Mouse (Mus musculus) forebrain, embryonic 16.5 days (tissue): ENCODE data around the gene Cox6b2. TPM values are rescaled to one million over a fixed set of nuclear protein-coding genes. Genes with fewer than 3 reads are reported as not detected.

Experiments
- ATAC-seq: fragments of 200-750 bp; cut with Nextera tagmentation; 2 replicates; pipeline ENCODE4 v1.8.0; 2017; ENCODE audit warnings: mild to moderate bottlenecking, moderate library complexity
- H3K27ac ChIP-seq: fragments of 300-500 bp; sonication (generic); 2 replicates; pipeline ENCODE4 v1.5.1; 2014; ENCODE audit warnings: low read length, control low read depth
- H3K27me3 ChIP-seq: fragments of 300-500 bp; sonication (generic); replicated peaks from 2 replicates; pipeline ENCODE4 v1.6.1; 2014; ENCODE audit warnings: low read length; ENCODE audit not compliant: control insufficient read depth, insufficient read depth
- H3K36me3 ChIP-seq: fragments of 300-500 bp; sonication (generic); 2 replicates; pipeline ENCODE4 v1.6.1; 2014; ENCODE audit not compliant: control insufficient read depth, insufficient read depth
- H3K4me1 ChIP-seq: fragments of 300-500 bp; sonication (generic); replicated peaks from 2 replicates; pipeline ENCODE4 v1.6.1; 2014; ENCODE audit warnings: low read length; ENCODE audit not compliant: control insufficient read depth, insufficient read depth
- H3K4me2 ChIP-seq: fragments of 300-500 bp; sonication (generic); 2 replicates; pipeline ENCODE4 v1.6.1; 2014; ENCODE audit warnings: mild to moderate bottlenecking, low read length, control low read depth
- H3K4me3 ChIP-seq: fragments of 300-500 bp; sonication (generic); replicated peaks from 2 replicates; pipeline ENCODE4 v1.5.1; 2014; ENCODE audit warnings: mild to moderate bottlenecking, low read length, control low read depth
- H3K9ac ChIP-seq: fragments of 300-500 bp; sonication (generic); replicated peaks from 2 replicates; pipeline ENCODE4 v1.6.1; 2014; ENCODE audit warnings: low read depth, low read length, control low read depth
- H3K9me3 ChIP-seq: fragments of 300-500 bp; sonication (generic); 2 replicates; pipeline ENCODE4 v1.6.1; 2016; ENCODE audit warnings: low read length; ENCODE audit not compliant: control insufficient read depth
- WGBS: fragments of 180-500 bp; shearing (Covaris S2); extraction: QIAGEN DNeasy Blood & Tissue Kit; methylation state at CpG from one replicate; pipeline ENCODE4 v1.1.7; 2014; 5-methylcytosine and 5-hydroxymethylcytosine counted together
- polyA plus RNA-seq: library from polyadenylated mRNA; unstranded; fragments of >200 nt; fragmentation: Nextera tagmentation; extraction: Ambion mirVana; gene quantifications from 2 replicates; pipeline ENCODE4 v1.2.1, GENCODE M21; 2015

Gene Cox6b2
- polyA plus RNA-seq, 1 experiment from 2014 or later: 12.1 TPM

DNA sequence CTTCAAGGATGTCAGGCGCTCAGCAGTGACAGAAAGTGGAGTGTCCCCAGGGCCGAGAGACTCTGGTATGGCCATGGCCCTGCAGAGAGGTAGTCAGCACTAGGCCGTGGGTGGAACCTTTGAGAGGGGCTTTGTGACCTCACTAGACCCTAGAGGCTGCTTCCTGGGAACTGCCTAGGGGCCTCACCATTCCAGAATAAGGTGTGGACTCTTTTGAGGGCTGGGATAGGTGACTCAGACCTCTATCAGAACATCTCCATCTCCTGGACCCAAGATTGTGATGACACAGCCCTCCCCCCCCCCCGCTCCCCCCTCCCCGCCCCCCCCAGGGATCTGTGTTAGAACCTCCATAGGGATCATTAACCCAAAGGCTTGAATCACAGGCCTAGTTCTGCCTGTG lies 18.3 kb upstream of the Cox6b2 start, which contains the start of gene Fam71e2:
TSS of gene Fam71e2 (minus strand) at position 101 of the 400 bp plus-strand sequence.
- WGBS: 89% methylated on average over 3 of the region's 5 CpGs
- Histone ChIP-seq H3K9ac (no peak within 1 kb of the TSS), H3K36me3 (no peaks in the 10 kb centered on the region), H3K4me1 (no peaks in the 10 kb centered on the region), H3K27ac (no peak within 1 kb of the TSS), H3K27me3 (peaks cover 14% of the 10 kb centered on the region), H3K9me3 (no peaks in the 10 kb centered on the region), H3K4me2 (no peak within 1 kb of the TSS), H3K4me3 (no peak within 1 kb of the TSS)
- ATAC-seq: no peak

DNA sequence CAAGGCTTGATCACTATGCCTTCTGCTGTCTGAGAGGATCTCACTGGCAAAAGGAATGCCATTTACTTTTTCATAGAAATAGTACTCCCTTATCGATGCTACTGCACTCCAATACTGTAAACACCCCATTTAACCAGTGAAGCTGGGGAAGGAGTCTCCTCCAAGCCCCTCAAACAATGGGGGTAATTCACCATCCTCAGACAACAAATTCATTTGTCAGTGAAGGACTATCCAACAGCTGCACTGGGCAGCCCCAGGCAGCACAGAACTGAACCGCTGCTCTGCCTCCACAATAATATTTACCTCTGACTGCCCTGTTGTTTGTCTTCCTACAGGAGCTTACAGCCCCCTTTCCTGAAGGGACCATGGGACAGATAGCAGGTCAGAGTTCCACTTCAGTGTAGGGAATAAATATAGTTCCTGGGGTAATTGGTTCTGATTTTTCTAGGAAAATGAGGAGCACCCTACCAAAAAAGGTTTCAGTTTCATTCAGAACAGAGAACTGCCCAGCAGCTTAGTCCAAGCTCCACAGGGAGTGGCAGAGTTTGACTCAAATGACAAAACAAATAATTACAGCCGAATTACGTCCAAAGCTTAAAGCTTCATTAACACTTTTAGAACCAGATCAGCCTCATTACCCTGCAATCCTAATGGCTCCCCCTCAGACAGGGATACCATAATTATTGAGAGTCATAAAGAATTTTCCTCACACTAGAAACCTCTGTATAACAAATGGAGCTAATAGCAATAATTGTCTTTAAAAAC lies 12.2 kb upstream of the Cox6b2 start:
- WGBS: under 1% methylated on average over 4 of the region's 4 CpGs
- no peaks in the 10 kb centered on the region; the same call in 1 of the 2 replicates for H3K27me3 ChIP-seq
- ATAC-seq: no peak
- H3K36me3 ChIP-seq: no peaks in the 10 kb centered on the region
- H3K27ac ChIP-seq: no peak overlapping the region
- no peaks in the 10 kb centered on the region for H3K9me3 ChIP-seq
- H3K4me1 ChIP-seq: no peaks in the 10 kb centered on the region; the same call in 1 of the 2 replicates
- no peak overlapping the region for H3K9ac ChIP-seq
- H3K4me2 ChIP-seq: no peak overlapping the region
- H3K4me3 ChIP-seq: no peak overlapping the region

- Histone ChIP-seq H3K9ac (no peak overlapping the region), H3K4me2 (no peak overlapping the region), H3K27me3 (no peaks in the 10 kb centered on the region), H3K36me3 (no peaks in the 10 kb centered on the region), H3K9me3 (no peaks in the 10 kb centered on the region), H3K4me3 (no peak overlapping the region), H3K4me1 (no peaks in the 10 kb centered on the region), H3K27ac (no peak overlapping the region)
- no peak for ATAC-seq
- WGBS: 50% methylated on average over 1 of the region's 1 CpGs
These were observed 6.8 kb upstream of the Cox6b2 start for GRCm38 (mm10) chr7:4759670-4760069.

DNA sequence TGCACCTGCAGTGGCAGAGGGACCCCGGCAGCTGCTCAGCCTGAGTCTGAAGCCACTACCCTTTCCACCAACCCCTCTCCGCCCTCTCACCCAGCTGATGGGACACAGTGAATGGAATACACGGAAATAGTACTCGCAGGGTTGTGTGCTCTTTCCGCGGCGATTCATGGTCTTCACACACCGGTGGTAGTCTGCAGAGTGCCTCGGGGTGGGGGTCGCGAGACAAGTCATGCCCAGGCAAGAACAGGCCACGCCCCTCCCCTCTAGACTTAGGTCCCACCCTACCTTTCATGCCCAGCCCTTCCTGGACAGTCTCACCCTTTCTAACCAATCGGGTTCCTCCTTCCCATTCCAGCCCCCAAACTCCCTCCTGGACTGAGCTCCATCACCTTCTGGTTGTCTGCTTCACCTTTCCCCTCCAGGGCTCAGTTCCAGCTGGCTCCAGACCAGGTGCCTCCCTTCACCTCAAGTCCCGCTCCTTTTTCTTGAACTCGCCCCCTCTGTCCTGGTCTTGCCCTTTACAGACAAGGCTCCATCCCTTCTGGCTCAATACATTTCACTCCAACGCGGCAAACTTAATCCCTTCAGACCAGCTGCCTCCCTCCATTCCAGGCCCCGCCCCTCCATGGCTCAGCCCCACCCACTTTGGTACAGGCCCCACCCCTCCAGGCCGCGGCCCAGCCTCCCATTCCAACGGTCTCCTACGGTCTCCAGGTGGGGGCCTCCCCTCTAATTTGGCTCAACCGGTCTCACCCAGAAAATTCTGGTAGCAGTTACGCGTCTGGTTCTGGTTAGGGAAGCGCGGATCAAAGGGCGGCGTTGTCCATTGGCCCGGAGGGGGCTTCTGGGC lies 698 bp downstream of the Cox6b2 start:
- 2% methylated on average over 30 of the region's 30 CpGs for WGBS
- Histone ChIP-seq H3K27me3 (no peaks in the 10 kb centered on the region), H3K9ac (no peak overlapping the region), H3K36me3 (no peaks in the 10 kb centered on the region), H3K4me1 (peaks cover 15% of the 10 kb centered on the region), H3K27ac (no peak overlapping the region), H3K4me2 (peak overlapping the region; percentile 48), H3K9me3 (no peaks in the 10 kb centered on the region), H3K4me3 (peak overlapping the region; percentile 30)
- ATAC-seq: peak; percentile 37

DNA sequence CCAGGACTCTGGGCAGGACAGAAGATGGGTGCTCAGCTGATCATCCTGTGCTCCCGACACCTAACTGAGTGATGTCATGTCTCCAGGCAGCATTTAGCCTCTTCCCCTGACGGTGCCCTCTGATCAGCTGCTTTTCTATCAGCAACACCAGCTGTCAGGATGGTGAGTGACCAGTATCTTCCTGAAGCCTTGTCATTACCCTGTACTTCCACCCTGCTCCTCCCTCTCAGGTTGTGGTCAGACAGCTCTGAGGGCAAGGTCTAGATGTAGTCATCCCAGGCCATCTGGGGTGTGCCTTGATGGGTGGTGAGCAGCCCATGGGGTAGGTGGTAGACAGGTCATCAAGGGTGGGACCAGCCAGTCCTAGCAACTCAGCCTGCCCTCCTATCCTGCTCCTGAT lies 3.7 kb downstream of the Cox6b2 start:
- Histone ChIP-seq H3K36me3 (no peaks in the 10 kb centered on the region), H3K4me3 (no peak overlapping the region), H3K4me1 (peaks cover 15% of the 10 kb centered on the region), H3K9ac (no peak overlapping the region), H3K27ac (no peak overlapping the region), H3K27me3 (no peaks in the 10 kb centered on the region), H3K9me3 (no peaks in the 10 kb centered on the region), H3K4me2 (no peak overlapping the region)
- WGBS: 85% methylated on average over 2 of the region's 2 CpGs
- no peak for ATAC-seq

- WGBS: 82% methylated on average over 4 of the region's 4 CpGs
- Histone ChIP-seq H3K27me3 (no peaks in the 10 kb centered on the region), H3K4me3 (no peak overlapping the region), H3K9me3 (no peaks in the 10 kb centered on the region), H3K4me1 (peaks cover 15% of the 10 kb centered on the region), H3K27ac (no peak overlapping the region), H3K4me2 (no peak overlapping the region), H3K36me3 (no peaks in the 10 kb centered on the region), H3K9ac (no peak overlapping the region)
- ATAC-seq: no peak
These were observed 4.6 kb downstream of the Cox6b2 start for GRCm38 (mm10) chr7:4748321-4748720.

DNA sequence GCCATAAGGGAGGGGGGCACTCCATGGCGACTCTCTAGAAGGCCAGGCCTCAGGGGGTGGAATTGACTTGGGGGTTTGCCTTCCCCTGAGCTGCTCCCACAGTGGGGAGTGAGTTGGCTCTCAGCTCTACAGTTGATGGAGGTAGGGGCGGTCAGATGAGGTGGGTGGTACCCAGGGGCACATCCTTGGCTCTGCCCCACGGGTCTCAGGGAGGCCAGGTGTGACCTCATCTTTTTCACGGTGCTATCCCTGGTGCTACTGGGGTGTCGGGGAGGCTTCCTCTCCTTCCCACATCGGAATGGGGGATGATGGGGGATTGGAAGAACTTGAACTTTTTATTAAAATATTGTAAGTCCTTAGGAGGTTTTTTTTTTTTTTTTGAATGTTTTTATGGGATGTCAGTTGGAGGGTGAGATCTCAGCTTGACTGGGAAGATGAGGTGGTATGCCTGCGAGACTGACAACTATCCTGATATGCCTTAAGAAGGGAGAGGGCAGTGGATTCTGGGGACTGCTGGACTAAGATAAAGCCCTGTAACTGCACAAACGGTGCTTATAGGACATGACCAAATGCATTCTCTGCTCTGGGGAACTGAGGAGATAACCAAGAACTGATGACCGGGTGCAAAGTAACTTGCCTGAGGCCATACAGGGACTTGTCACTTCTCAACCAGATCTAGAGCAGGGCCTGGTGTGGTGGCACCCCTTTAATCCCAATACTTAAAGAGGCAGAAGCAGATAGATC lies 5.6 kb downstream of the Cox6b2 start:
- peaks cover 9% of the 10 kb centered on the region for H3K4me1 ChIP-seq
- H3K9me3 ChIP-seq: no peaks in the 10 kb centered on the region
- no peak overlapping the region for H3K4me2 ChIP-seq
- no peaks in the 10 kb centered on the region for H3K27me3 ChIP-seq
- 82% methylated on average over 9 of the region's 9 CpGs for WGBS
- no peak overlapping the region for H3K4me3 ChIP-seq
- no peak for ATAC-seq
- no peak overlapping the region for H3K9ac ChIP-seq
- H3K27ac ChIP-seq: no peak overlapping the region
- no peaks in the 10 kb centered on the region for H3K36me3 ChIP-seq

DNA sequence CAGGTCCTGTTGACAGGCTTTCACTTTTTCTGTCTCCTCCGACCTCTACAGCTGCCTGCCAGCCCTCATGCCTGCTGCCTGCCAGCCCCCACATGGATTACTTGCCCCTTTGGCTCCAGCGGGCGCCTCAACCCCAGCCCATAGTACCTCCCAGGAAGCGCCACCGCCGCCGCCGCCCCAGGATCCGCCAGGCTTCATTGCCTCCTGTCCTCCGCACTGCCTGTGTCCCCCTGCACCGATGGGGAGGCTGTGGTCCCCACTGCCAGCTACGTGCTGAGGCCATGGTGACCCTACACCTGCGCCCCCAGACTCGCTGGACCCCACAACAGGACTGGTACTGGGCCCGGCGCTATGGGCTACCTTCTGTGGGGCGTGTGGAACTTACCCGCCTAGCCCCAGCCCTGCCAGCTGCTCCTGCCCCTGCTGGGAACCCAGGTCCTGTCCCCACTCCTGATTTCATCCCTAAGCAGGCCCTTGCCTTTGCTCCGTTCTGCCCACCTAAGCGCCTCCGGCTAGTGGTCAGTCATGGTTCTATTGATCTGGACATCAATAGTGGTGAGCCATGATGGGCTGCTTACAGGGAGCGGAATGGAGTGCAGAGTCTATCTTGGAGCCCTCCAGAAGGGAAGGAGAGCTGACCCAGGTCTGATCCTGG lies 6.4 kb downstream of the Cox6b2 start:
- Histone ChIP-seq H3K27me3 (no peaks in the 10 kb centered on the region), H3K4me1 (peaks cover 11% of the 10 kb centered on the region), H3K36me3 (no peaks in the 10 kb centered on the region), H3K4me3 (no peak overlapping the region), H3K4me2 (no peak overlapping the region), H3K9me3 (no peaks in the 10 kb centered on the region), H3K9ac (no peak overlapping the region), H3K27ac (no peak overlapping the region)
- ATAC-seq: no peak
- 82% methylated on average over 22 of the region's 22 CpGs for WGBS
